Mouse (Mus musculus): Measurements from ENCODE around the gene Miox.

The Miox gene

GRCm38 (mm10) chr15:89316146-89316545, 18.1 kb upstream of the Miox start:
- DNase-seq = peak in 1 of 2 experiments; percentile 60

DNA sequence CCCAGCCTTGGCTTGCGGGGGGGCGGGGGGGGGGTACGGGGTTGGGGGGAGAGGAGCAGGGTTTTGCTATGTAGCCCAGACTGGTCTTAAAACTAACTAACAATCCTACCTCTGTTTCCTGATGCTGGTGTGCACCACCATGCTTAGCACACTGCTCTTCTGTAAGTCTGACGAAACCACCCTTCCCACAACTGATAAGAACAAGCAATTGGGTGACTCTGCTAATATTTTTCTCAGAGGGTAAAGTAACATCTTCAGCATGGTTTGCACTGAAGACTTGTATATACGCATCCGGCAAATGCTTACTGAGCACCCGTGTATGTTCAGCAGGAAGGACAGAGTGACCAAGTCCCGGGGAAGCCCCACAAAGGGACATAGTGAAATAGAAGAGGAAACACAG, 12.9 kb upstream of the Miox start:
- no peak for DNase-seq

GRCm38 (mm10) chr15:89322670-89323522, 11.3 kb upstream of the Miox start, which contains the start of gene Adm2:
Gene Adm2 (plus strand): TSS chr15:89322720.
- DNase-seq = peak in 1 of 2 experiments; percentile 39

DNA sequence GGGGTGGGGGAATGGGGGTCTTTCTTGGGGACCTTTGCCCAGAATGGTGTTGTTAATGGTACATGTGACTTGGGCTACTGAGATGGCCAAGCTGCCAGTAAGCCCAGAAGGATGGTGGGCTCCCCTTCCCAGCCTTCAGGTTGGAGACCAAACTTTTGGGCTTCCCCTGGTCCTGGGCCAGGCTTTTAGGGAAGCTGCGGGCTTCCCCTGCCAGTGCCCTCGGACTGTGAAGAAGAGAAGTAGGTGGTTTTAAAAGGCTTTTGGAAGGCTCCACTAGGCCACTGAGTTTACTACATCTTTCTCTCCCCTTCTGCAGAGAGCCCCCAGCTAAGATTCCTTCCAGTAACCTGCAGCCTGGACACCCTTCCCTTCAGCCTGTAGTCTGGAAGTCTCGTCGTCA, 10.5 kb upstream of the Miox start:
- no peak for DNase-seq

GRCm38 (mm10) chr15:89326441-89326840, 7.8 kb upstream of the Miox start:
- DNase-seq = peak; percentile 84 to 87

DNA sequence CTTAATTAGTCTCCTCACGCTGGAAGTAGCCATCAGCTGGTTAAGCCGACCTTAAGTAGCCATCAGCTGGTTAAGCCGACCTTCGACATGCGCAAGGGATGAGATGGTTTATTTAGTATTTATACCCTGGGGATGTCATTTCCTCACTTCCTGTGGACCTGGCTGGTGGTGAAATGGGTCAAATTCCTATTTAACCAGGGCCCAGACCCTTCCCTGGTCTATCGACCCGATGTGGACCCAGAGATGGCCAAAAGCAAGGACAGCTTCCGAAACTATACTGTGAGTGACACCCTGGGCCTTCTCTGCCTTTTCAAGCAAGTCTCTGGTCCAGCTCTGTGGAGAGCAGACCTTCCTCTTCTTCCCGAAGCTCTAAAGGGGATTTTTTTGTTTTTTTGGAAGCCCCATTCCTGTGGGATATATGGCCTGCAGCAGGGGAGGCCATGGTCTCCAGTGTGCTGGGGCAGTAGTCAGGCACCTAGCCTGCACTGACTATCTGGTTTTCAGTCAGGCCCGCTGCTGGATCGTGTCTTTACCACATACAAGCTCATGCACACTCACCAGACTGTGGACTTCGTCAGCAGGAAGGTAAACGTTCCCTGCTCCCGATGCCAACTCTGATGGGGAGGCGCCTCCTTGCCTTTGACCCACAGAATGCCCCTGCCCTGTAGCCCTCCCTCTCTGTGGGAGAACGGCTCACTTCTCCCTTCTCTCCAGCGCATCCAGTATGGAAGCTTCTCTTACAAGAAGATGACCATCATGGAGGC, 758 bp downstream of the Miox start:
- DNase-seq = peak; percentile 42 to 59

- DNase-seq = peak in 1 of 2 experiments; percentile 48
Observed at GRCm38 (mm10) chr15:89336422-89336821, 2.2 kb downstream of the Miox start.

GRCm38 (mm10) chr15:89339696-89340095, 5.5 kb downstream of the Miox start:
- DNase-seq = no peak

GRCm38 (mm10) chr15:89340136-89340535, 5.9 kb downstream of the Miox start:
- DNase-seq = no peak

GRCm38 (mm10) chr15:89341678-89342077, 7.5 kb downstream of the Miox start:
- no peak for DNase-seq

- peak in 1 of 2 experiments; percentile 26 for DNase-seq
Observed at GRCm38 (mm10) chr15:89343325-89343724, 9.1 kb downstream of the Miox start.

DNA sequence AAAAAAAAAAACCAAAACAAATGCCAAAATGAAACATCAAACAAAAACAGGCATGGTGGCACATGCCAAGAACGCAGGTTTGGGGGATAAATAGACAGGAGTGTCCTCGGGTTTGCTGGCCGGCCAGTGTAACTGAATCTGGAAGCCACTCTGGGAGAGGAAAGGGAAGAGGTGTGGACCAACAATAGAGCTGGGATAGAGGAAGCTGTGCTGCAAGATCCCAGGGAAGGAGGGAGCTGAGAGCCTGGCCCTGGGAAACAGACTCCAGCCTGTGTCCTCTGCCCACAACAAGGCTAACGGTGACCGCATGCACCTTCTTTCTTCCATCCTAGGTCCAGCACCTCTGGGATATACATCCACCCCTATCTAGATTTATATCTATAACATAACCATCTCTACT, 16.2 kb downstream of the Miox start:
- peak in 1 of 2 experiments; percentile 25 for DNase-seq

GRCm38 (mm10) chr15:89351302-89351701, 17.1 kb downstream of the Miox start:
- DNase-seq = no peak

GRCm38 (mm10) chr15:89352054-89352453, 17.9 kb downstream of the Miox start:
- no peak for DNase-seq

- DNase-seq = no peak
Observed at GRCm38 (mm10) chr15:89352795-89353194, 18.6 kb downstream of the Miox start.

DNA sequence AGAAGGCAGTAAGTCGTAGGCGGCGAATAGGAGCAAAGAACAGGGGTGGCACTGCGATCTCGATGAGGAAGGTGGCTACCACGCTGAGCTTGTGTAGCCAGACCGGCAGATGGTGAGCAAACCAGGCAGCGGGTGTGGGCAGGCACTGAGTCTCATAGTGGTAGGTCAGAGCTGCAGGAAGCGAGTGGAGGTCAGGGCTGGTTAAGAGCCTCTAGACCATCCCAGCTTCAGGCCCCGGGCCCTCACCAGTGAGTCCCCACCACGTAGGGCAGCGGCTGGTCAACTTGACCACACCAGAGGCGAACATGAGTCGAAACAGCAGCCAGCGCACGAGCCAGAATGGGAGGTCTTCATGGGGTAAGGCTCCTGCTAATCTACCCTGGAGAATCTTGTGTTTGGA, 19.6 kb downstream of the Miox start:
- DNase-seq = no peak

GRCm38 (mm10) chr15:89354455-89354854, 20.3 kb downstream of the Miox start:
- no peak for DNase-seq

DNA sequence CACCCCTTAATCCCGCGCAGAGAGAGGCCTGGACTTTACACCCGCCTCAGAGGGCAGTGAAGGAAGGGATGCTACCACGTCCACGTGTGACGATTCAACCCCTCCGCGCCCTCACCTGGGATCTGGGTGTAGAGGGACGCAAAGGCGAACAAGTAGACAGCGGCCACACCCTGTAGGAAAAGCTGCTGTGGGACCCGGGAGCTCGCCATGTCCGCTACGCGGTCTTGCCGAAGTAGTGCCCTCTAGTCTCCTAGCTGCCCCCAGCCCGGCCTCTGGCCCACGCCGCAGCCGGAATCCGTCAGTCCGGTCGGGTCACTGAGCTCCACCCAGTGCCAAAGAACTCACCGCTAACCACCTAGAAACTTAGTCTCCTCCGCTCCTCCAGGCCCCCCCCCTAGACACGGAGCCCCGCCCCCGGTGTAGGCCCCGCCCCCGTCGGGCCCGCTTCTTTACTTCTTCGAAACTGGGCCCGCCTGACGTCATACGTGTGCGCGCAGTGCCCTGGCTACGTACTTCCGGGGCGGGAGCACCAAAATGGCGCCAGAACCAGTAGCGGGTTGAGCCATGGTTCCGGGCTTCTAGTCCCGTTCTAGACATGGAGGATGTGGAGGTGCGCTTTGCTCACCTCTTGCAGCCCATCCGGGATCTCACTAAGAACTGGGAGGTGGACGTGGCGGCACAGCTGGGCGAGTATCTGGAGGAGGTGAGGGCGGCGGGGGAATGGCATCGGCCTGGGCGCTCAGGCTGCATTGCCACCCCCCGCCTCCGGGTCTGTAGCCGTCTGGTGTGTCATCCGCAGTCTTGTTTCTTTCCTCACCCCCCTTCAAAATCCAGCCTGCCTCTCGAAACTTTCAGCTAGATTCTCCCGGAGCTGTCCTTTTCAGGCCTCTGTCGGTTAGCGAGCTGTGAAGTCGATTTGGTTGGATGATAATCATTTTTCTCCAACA, 21.3 kb downstream of the Miox start, which contains the start of the genes Lmf2 and Ncaph2:
Gene Lmf2, minus strand, starts transcription at position 419 of the 947 bp plus-strand sequence.
Gene Ncaph2, plus strand, starts transcription at position 479 of the 947 bp plus-strand sequence.
- peak; percentile 96 to 99 for DNase-seq

DNA sequence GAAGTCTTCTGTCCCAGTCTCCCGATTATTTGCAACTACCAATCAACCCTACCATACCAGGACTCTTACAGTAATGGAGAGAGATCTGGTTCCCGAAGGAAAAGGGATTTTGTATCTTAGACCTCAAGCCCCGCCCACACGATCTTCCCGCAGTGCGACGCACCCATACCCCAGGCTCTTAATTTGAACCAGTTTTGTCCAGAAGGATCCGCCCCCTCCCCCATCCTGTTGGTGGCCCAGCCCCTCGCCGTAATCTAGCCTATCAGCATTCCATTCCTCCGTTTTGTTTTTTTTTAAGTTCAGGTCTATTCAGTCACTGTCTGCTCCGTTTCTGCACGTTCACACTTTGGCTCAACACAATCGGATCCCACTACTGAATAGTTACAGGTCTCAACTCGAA, 22.2 kb downstream of the Miox start:
- DNase-seq = peak; percentile 76 to 82

GRCm38 (mm10) chr15:89358784-89359183, 24.6 kb downstream of the Miox start:
- DNase-seq = no peak

GRCm38 (mm10) chr15:89363051-89363450, 28.9 kb downstream of the Miox start:
- DNase-seq = no peak

- DNase-seq = no peak
Observed at GRCm38 (mm10) chr15:89365141-89365551, 30.9 kb downstream of the Miox start.

Measured in kidney, postnatal 36 days (tissue).